21 mouse cellular contexts compared by ENCODE assay signal in the genomic region with DNA sequence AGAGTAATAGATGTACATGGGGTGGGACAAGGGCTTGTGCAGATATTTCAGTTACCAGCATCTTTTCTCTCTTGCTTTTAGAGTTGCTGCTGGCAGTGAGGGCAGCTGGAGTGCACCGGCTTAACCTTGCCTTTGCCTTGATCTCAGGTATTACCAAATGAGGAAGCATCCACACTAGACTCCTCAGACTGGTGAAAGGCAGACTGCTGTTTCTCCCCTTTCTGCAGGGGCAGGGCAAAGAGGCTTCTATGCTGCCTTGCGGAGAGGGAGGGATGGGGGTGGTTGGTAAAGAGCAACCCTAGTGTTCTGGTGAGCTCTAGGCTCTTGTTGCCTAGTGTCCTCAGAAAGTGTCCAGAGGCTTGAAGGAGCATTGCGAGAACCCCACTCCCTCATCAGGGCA.
A peak's percentile ranks its signal among the peaks of the same experiment; 100 is the strongest.
DNase-seq lines count a peak whose midpoint lies in the region; ATAC-seq and TF ChIP-seq lines count a peak whose summit lies in the region.
"Had no signal": no experiment of that assay in that cellular context is flagged by ENCODE, and none has a peak within 500 bp of the region (broad histone marks: within the 10 kb centered on the region; RNA-seq: fewer than 3 reads in every experiment).

No protein-coding gene starts in this region.

- 59% methylated on average over 3 of the region's 3 CpGs for WGBS in heart, embryonic 10.5 days
- WGBS in hindbrain, postnatal 0 days, result 72% methylated on average over 3 of the region's 3 CpGs
- WGBS in midbrain, postnatal 0 days, result 58% methylated on average over 3 of the region's 3 CpGs
- WGBS in forebrain, embryonic 15.5 days, result 70% methylated on average over 3 of the region's 3 CpGs

- H3K4me1 ChIP-seq in heart, embryonic 10.5 days, result peaks cover 33% of the 10 kb centered on the region
- H3K4me1 ChIP-seq in E14TG2a.4 (replicated peaks; ENCODE audit: low read depth, low read length), result peaks cover 34% of the 10 kb centered on the region
- peaks cover 19% of the 10 kb centered on the region for H3K4me1 ChIP-seq in hindbrain, postnatal 0 days (ENCODE audit: insufficient read depth, low read length)
- peaks cover 31% of the 10 kb centered on the region for H3K4me1 ChIP-seq in midbrain, postnatal 0 days (ENCODE audit: insufficient read depth, low read length)
- peaks cover 39% of the 10 kb centered on the region for H3K4me1 ChIP-seq in forebrain, embryonic 15.5 days
- H3K4me1 ChIP-seq: liver, embryonic 13.5 days had no signal

- no peaks in the 10 kb centered on the region for H3K9me3 ChIP-seq in heart, embryonic 10.5 days
- H3K9me3 ChIP-seq in E14TG2a.4 (ENCODE audit: low read length), result no peaks in the 10 kb centered on the region
- no peaks in the 10 kb centered on the region for H3K9me3 ChIP-seq in hindbrain, postnatal 0 days (ENCODE audit: low read length)
- H3K9me3 ChIP-seq in midbrain, postnatal 0 days (ENCODE audit: low read length), result no peaks in the 10 kb centered on the region
- H3K9me3 ChIP-seq in forebrain, embryonic 15.5 days, result no peaks in the 10 kb centered on the region
- H3K9me3 ChIP-seq: embryonic facial prominence, embryonic 12.5 days; limb, embryonic 13.5 days; liver, embryonic 13.5 days had no signal

- H3K27ac ChIP-seq in heart, embryonic 10.5 days, result peak overlapping the region; percentile 36; the same call in 1 of the 2 replicates
- peak overlapping the region; percentile 26; the same call in 1 of the 2 replicates for H3K27ac ChIP-seq in hindbrain, postnatal 0 days
- H3K27ac ChIP-seq in midbrain, postnatal 0 days (ENCODE audit: low read depth, low read length), result peak overlapping the region; percentile 55; the same call in 1 of the 2 replicates
- no peak overlapping the region for H3K27ac ChIP-seq in forebrain, embryonic 15.5 days (replicated peaks)
- H3K27ac ChIP-seq: embryonic facial prominence, embryonic 12.5 days; limb, embryonic 13.5 days; liver, embryonic 13.5 days had no signal

- ATAC-seq in hindbrain, postnatal 0 days, result no peak
- ATAC-seq in midbrain, postnatal 0 days (ENCODE audit: low FRiP score), result no peak
- no peak for ATAC-seq in forebrain, embryonic 15.5 days (replicated peaks)
- ATAC-seq: activated CD4-positive, CD25-positive, alpha-beta regulatory T cell, adult 4 months; intestine, embryonic 16.5 days; Patski had no signal

- intact Hi-C loops in left cerebral cortex, postnatal 14 days (cut with DNase I), result no loop called here

- peaks cover 23% of the 10 kb centered on the region for H3K27me3 ChIP-seq in heart, embryonic 10.5 days (ENCODE audit: insufficient read depth, poor library complexity, severe bottlenecking)
- H3K27me3 ChIP-seq in E14TG2a.4 (ENCODE audit: insufficient read depth, low read length), result peaks cover 5% of the 10 kb centered on the region; the same call in 1 of the 2 replicates
- H3K27me3 ChIP-seq in hindbrain, postnatal 0 days (ENCODE audit: insufficient read depth, low read length), result no peaks in the 10 kb centered on the region
- H3K27me3 ChIP-seq in midbrain, postnatal 0 days (ENCODE audit: insufficient read depth, low read length), result no peaks in the 10 kb centered on the region
- no peaks in the 10 kb centered on the region for H3K27me3 ChIP-seq in forebrain, embryonic 15.5 days

- no peak overlapping the region for H3K9ac ChIP-seq in hindbrain, postnatal 0 days (replicated peaks; ENCODE audit: low read length)
- no peak overlapping the region for H3K9ac ChIP-seq in midbrain, postnatal 0 days (replicated peaks; ENCODE audit: low read length, poor library complexity, severe bottlenecking)
- no peak overlapping the region for H3K9ac ChIP-seq in forebrain, embryonic 15.5 days (replicated peaks)
- H3K9ac ChIP-seq: embryonic facial prominence, embryonic 12.5 days; limb, embryonic 13.5 days; liver, embryonic 13.5 days had no signal

- H3K4me3 ChIP-seq in heart, embryonic 10.5 days, result no peak overlapping the region
- peak overlapping the region; percentile 39 for H3K4me3 ChIP-seq in E14TG2a.4 (replicated peaks; ENCODE audit: low read length)
- H3K4me3 ChIP-seq in hindbrain, postnatal 0 days (ENCODE audit: low read length), result no peak overlapping the region
- no peak overlapping the region for H3K4me3 ChIP-seq in midbrain, postnatal 0 days (ENCODE audit: low read depth, low read length)
- H3K4me3 ChIP-seq in forebrain, embryonic 15.5 days, result no peak overlapping the region
- H3K4me3 ChIP-seq: embryonic facial prominence, embryonic 12.5 days; limb, embryonic 13.5 days; liver, embryonic 13.5 days had no signal

- no peaks in the 10 kb centered on the region for H3K36me3 ChIP-seq in heart, embryonic 10.5 days
- no peaks in the 10 kb centered on the region for H3K36me3 ChIP-seq in E14TG2a.4 (ENCODE audit: insufficient read depth, low read length)
- no peaks in the 10 kb centered on the region for H3K36me3 ChIP-seq in hindbrain, postnatal 0 days (ENCODE audit: insufficient read depth, low read length)
- no peaks in the 10 kb centered on the region for H3K36me3 ChIP-seq in midbrain, postnatal 0 days (ENCODE audit: insufficient read depth, low read length)
- H3K36me3 ChIP-seq in forebrain, embryonic 15.5 days, result no peaks in the 10 kb centered on the region
- H3K36me3 ChIP-seq: embryonic facial prominence, embryonic 12.5 days; limb, embryonic 13.5 days; liver, embryonic 13.5 days had no signal

- H3K4me2 ChIP-seq in hindbrain, postnatal 0 days (ENCODE audit: low read depth, low read length), result no peak overlapping the region
- no peak overlapping the region for H3K4me2 ChIP-seq in midbrain, postnatal 0 days (ENCODE audit: low read depth, low read length, poor library complexity, severe bottlenecking)
- no peak overlapping the region for H3K4me2 ChIP-seq in forebrain, embryonic 15.5 days (replicated peaks)
- H3K4me2 ChIP-seq: limb, embryonic 13.5 days; liver, embryonic 13.5 days had no signal

- TF ChIP-seq CTCF in E14TG2a.4 (conservative IDR thresholded peaks at IDR 0.05; ENCODE audit: low read length), result no peak
- no peak for TF ChIP-seq CTCF in hindbrain, postnatal 0 days (IDR thresholded peaks at IDR 0.05; ENCODE audit: low read depth)
- TF ChIP-seq CTCF in midbrain, postnatal 0 days (IDR thresholded peaks at IDR 0.05), result no peak

- DNase-seq in heart, embryonic 10.5 days (ENCODE audit: low spot score), result no peak
- no peak for DNase-seq in heart, adult 9 months (ENCODE audit: low spot score in 2 of 2)
- no peak for DNase-seq in hindbrain, postnatal 0 days (ENCODE audit: low spot score)
- no peak for DNase-seq in midbrain, postnatal 0 days (ENCODE audit: low spot score)
- no peak for DNase-seq in left cerebral cortex, postnatal 14 days (ENCODE audit: low spot score in 2 of 2)
- DNase-seq: adrenal gland, postnatal 10 days; cerebellum, adult 18-20 months; cerebellum, postnatal 14 days; kidney, postnatal 36 days; liver, embryonic 13.5 days; lung, adult 2 months; lung, postnatal 14 days; right cerebral cortex, postnatal 4 days; thymus, postnatal 25 days had no signal
